Mouse (Mus musculus): ENCODE data around the gene Stra8. TPM values are rescaled to one million over a fixed set of nuclear protein-coding genes. Genes with fewer than 3 reads are reported as not detected.

Stra8 gene
- polyA plus RNA-seq, 1 experiment, result not detected

DNA sequence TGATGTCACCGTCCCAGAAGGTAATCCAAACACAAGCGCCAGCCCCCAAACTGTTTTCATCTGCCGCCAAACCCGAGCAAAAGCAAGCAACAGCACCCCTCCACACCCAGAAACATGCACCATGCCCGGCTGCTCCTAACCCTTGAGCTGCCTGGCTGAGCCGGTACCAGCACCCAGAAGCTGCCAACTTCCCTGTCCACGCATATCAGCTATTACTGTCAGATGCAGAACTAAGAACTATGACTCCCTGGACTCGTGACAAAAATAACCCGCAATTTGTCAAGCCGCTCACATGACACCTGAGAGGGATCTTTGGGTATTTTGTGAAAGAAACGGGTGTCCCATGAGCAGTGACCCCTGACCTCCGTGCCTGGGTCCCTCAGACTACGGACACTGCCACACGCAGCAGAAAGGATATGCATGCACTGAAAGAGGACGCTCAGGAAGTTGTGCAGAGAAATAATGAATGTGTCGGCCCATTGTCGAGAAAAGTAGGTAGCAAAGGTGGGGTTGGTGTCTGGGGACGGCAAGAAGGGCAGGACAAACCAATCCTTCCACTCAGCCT lies 12.2 kb upstream of the Stra8 start:
- Histone ChIP-seq H3K27me3 (ENCODE audit: control insufficient read depth) (no peaks in the 10 kb centered on the region), H3K36me3 (ENCODE audit: control insufficient read depth) (peaks cover 67% of the 10 kb centered on the region), H3K9me3 (ENCODE audit: control insufficient read depth, low read length) (no peaks in the 10 kb centered on the region), H3K4me1 (ENCODE audit: control insufficient read depth) (peaks cover 85% of the 10 kb centered on the region), H3K4me3 (replicated peaks) (peak overlapping the region; percentile 55)
- TF ChIP-seq TAL1 (IDR thresholded peaks at IDR 0.05; ENCODE audit: low read length) (no peak), GATA1 (IDR thresholded peaks at IDR 0.05; ENCODE audit: low read length) (no peak)

DNA sequence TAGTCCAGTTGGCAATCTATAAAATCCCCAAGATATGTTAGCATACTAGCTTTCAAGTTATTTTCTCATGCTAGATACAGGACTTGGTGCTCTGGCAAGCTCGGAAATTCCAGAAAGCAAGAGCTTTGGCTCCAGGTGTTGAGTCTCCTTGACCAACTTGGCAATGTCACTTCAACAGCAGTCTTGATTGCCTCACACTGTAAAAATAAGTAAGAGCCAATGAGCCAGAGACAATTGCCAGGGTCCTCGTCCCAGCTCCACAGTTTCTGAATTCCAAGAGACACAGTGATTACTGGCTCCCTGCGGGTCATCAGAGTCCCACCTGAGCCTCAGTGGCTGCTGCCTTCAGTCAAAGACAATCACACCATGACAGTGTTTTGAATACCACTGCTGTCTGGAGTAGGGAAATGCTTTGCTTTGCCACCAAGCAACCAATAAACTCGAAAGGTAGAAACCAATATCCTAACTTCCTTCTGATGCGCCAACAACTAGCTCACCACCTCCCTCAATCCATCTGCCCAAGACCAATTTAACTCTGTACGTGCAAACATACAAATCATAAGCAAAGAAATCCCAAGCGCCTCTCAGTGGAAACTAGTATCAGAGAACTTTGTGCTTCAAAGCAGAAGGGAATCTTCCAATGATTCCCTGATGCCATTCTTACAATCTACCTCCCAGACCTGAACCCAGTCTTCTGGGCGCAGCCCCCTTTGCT lies 10.2 kb upstream of the Stra8 start:
- Histone ChIP-seq H3K9me3 (ENCODE audit: control insufficient read depth, low read length) (no peaks in the 10 kb centered on the region), H3K4me1 (ENCODE audit: control insufficient read depth) (peaks cover 82% of the 10 kb centered on the region), H3K27me3 (ENCODE audit: control insufficient read depth) (no peaks in the 10 kb centered on the region), H3K4me3 (replicated peaks) (peak overlapping the region; percentile 97), H3K36me3 (ENCODE audit: control insufficient read depth) (peaks cover 47% of the 10 kb centered on the region)
- TF ChIP-seq TAL1 (IDR thresholded peaks at IDR 0.05; ENCODE audit: low read length) (no peak), GATA1 (IDR thresholded peaks at IDR 0.05; ENCODE audit: low read length) (no peak)

DNA sequence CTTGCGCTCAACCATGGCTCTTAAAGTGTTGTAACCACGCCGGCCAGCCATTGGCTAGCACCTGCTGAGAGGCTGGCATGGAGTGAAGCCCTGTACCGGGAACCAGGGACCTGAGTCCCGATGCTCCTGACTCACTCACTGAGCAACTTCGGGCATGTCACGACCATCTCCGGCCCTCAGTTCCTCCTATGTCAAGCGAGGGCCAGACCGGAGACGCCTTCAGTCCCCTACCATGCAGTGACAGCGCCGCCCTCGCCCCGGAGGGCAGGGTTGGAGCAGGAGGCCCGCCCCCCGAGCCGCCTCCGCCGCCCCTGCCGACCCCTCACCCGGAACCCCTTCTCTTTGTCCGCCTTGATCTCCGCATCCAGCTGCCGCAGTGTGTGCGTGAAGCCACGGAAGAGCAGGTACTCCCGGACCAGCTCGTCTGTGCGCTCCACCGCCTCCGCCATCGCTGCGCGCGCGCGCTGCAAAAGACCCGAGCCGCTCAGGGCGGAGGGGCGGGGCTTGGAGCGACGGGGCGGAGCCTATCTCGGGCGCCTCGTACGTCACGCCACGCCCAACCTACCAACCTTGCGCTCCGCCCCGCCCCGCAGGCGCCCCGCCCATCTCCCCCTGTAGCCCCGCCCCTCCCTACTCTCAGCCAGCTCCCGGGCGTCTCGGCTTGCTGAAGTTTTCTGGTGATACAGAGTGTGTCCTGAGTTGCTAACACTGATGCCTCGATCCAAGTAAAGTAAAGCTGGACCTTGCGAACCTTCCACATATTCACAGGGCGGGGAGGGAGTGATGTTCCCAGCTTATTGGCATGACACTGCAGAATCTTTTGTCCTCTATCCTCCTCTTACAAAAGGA lies 9.4 kb upstream of the Stra8 start, which contains the start of gene Wdr91:
Gene Wdr91, minus strand, starts transcription at position 506 of the 849 bp plus-strand sequence.
- Histone ChIP-seq H3K27me3 (ENCODE audit: control insufficient read depth) (no peaks in the 10 kb centered on the region), H3K4me3 (replicated peaks) (peak within 1 kb of the TSS; percentile 97), H3K4me1 (ENCODE audit: control insufficient read depth) (peaks cover 79% of the 10 kb centered on the region), H3K36me3 (ENCODE audit: control insufficient read depth) (peaks cover 39% of the 10 kb centered on the region), H3K9me3 (ENCODE audit: control insufficient read depth, low read length) (no peaks in the 10 kb centered on the region)
- TF ChIP-seq GATA1 (IDR thresholded peaks at IDR 0.05; ENCODE audit: low read length) (no peak), TAL1 (IDR thresholded peaks at IDR 0.05; ENCODE audit: low read length) (no peak)

DNA sequence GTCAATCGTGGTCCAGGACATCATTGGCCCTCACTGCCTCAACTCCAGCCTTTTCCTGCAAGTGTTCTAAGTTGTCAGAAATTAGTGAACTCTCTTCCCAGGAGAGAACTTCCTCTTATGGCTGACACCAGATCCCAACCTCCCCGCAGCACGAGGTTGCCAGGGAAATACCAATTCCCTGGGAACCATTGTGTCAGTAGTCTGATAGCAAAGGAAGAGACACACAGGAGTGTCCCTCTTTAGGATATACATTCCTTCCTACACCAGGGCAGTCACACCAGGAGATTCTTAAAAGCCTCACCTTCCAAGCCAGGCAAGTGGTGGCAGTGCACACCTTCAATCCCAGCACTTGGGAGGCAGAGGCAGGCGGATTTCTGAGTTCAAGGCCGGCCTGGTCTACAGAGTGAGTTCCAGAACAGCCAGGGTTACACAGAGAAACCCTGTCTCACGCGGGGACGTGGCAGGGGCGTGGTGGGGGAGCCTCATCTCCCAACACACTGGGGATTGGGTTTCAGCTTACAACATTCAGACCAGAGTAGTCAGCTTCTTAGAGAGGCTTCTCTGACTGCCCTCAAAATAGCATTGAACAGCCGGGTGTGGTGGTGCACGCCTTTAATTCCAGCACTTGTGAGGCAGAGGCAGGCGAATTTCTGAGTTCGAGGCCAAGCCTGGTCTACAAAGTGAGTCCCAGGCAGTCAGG lies 6.5 kb upstream of the Stra8 start:
- Histone ChIP-seq H3K27me3 (ENCODE audit: control insufficient read depth) (no peaks in the 10 kb centered on the region), H3K9me3 (ENCODE audit: control insufficient read depth, low read length) (no peaks in the 10 kb centered on the region), H3K36me3 (ENCODE audit: control insufficient read depth) (peaks cover 11% of the 10 kb centered on the region), H3K4me1 (ENCODE audit: control insufficient read depth) (peaks cover 64% of the 10 kb centered on the region), H3K4me3 (replicated peaks) (no peak overlapping the region)
- TF ChIP-seq TAL1 (IDR thresholded peaks at IDR 0.05; ENCODE audit: low read length), result no peak

DNA sequence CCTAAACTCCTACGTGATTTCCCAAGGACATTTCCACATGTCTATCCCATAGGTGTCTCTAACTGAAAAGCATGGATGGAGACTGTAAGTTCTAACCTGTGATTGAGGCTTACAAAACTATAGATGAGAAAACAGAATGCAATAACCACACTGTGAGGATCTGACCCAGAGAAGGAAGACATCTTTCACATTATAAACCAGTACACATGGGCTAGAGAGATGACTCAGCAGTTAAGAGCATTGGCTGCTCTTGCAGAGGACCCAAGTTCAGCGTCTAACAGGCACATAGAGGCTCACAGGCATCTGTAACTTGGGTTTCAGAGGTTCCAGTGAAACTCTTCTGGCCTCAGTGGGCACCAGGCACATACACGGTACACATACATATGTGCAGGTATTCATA lies 5.5 kb upstream of the Stra8 start:
- Histone ChIP-seq H3K9me3 (ENCODE audit: control insufficient read depth, low read length) (no peaks in the 10 kb centered on the region), H3K4me1 (ENCODE audit: control insufficient read depth) (peaks cover 54% of the 10 kb centered on the region), H3K4me3 (replicated peaks) (no peak overlapping the region), H3K27me3 (ENCODE audit: control insufficient read depth) (no peaks in the 10 kb centered on the region), H3K36me3 (ENCODE audit: control insufficient read depth) (peaks cover 1% of the 10 kb centered on the region)
- TF ChIP-seq GATA1 (IDR thresholded peaks at IDR 0.05; ENCODE audit: low read length), result no peak
- TF ChIP-seq TAL1 (IDR thresholded peaks at IDR 0.05; ENCODE audit: low read length), result no peak

DNA sequence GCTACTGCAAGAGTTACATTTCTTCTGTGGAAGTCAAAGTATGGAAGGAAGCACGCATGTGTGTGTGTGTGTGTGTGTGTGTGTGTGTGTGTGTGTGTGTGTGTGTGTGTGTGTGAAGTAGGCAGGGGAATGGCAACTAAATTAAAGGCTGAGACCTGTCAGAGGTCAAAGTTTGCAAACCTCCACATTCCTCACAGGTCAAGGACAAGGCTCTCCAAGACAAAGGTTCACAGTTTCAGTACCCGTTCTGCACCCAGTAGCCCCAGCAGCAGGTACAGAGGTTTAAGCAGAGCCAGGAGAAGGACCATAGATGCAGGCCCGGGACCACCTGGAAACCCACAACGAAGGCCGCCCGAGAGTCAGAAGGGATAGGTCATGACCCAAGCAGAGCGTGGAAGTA lies 817 bp upstream of the Stra8 start:
- Histone ChIP-seq H3K9me3 (ENCODE audit: control insufficient read depth, low read length) (no peaks in the 10 kb centered on the region), H3K27me3 (ENCODE audit: control insufficient read depth) (no peaks in the 10 kb centered on the region), H3K4me3 (replicated peaks) (no peak overlapping the region), H3K36me3 (ENCODE audit: control insufficient read depth) (no peaks in the 10 kb centered on the region), H3K4me1 (ENCODE audit: control insufficient read depth) (peaks cover 20% of the 10 kb centered on the region)
- TF ChIP-seq GATA1 (IDR thresholded peaks at IDR 0.05; ENCODE audit: low read length) (no peak), TAL1 (IDR thresholded peaks at IDR 0.05; ENCODE audit: low read length) (no peak)

DNA sequence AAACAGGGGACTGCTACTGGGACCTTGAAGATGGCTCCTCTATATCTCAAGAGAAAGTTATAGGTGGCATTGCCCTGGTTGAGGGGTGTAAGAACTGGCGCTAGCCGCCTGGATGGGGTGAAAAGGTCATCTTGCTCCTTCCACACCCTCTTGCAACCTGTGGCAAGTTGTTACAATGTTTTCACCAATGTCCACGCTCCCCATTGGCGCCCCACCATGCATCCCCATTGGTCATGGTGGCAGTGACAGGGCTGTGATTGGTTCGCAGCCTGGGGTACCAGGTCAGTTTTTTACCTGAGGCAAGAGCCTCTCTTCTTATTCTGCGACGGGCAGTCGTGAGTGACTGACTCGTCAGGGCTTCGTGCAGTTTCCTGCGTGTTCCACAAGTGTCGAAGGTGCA lies 668 bp downstream of the Stra8 start:
- no peak overlapping the region for H3K4me3 ChIP-seq (replicated peaks)
- peaks cover 13% of the 10 kb centered on the region for H3K4me1 ChIP-seq (ENCODE audit: control insufficient read depth)
- H3K36me3 ChIP-seq (ENCODE audit: control insufficient read depth), result no peaks in the 10 kb centered on the region
- H3K9me3 ChIP-seq (ENCODE audit: control insufficient read depth, low read length), result no peaks in the 10 kb centered on the region
- no peaks in the 10 kb centered on the region for H3K27me3 ChIP-seq (ENCODE audit: control insufficient read depth)
- TF ChIP-seq GATA1 (IDR thresholded peaks at IDR 0.05; ENCODE audit: low read length), result no peak
- no peak for TF ChIP-seq TAL1 (IDR thresholded peaks at IDR 0.05; ENCODE audit: low read length)

DNA sequence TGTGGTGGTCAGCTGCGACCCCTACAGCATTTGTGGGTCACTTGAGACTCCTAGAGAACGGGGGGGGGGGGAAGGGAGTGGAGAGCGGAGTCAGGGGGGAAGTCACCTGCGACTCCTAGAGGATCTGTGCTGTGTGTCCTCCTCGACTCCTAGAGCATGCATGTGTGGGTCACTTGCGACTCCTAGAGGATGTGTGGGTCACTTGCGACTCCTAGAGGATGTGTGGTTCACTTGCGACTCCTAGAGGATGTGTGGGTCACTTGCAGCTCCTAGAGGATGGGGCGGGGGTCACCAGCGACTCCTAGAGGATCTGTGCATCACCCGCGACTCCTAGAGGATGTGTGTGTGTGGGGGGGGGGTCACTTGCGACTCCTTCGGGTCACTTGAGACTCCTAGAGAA lies 2.0 kb downstream of the Stra8 start:
- no peaks in the 10 kb centered on the region for H3K9me3 ChIP-seq (ENCODE audit: control insufficient read depth, low read length)
- no peak for TF ChIP-seq TAL1 (IDR thresholded peaks at IDR 0.05; ENCODE audit: low read length)
- no peak for TF ChIP-seq GATA1 (IDR thresholded peaks at IDR 0.05; ENCODE audit: low read length)
- H3K27me3 ChIP-seq (ENCODE audit: control insufficient read depth), result no peaks in the 10 kb centered on the region
- no peak overlapping the region for H3K4me3 ChIP-seq (replicated peaks)
- no peaks in the 10 kb centered on the region for H3K36me3 ChIP-seq (ENCODE audit: control insufficient read depth)
- H3K4me1 ChIP-seq (ENCODE audit: control insufficient read depth), result peaks cover 7% of the 10 kb centered on the region
